Mouse (Mus musculus): ENCODE results near the gene Mgat4e. TPM values are rescaled to one million over a fixed set of nuclear protein-coding genes. Genes with fewer than 3 reads are reported as not detected.

Gene Mgat4e
- polyA plus RNA-seq, 1 experiment from 2014 or later = not detected

- ATAC-seq (ENCODE audit: low FRiP score, low read depth) = no peak
- 100% methylated on average over 1 of the region's 1 CpGs for WGBS
- peaks cover 4% of the 10 kb centered on the region for H3K4me1 ChIP-seq
- peaks cover 58% of the 10 kb centered on the region for H3K36me3 ChIP-seq
- H3K9ac ChIP-seq = no peak overlapping the region
- H3K27me3 ChIP-seq = no peaks in the 10 kb centered on the region
- no peak overlapping the region for H3K4me3 ChIP-seq
- H3K4me2 ChIP-seq (replicated peaks) = no peak overlapping the region
- H3K27ac ChIP-seq = no peak overlapping the region
- no peaks in the 10 kb centered on the region for H3K9me3 ChIP-seq
Observed at GRCm38 (mm10) chr1:134500916-134501315, 48.6 kb downstream of the Mgat4e start.

GRCm38 (mm10) chr1:134495991-134496390, 53.5 kb downstream of the Mgat4e start:
- 81% methylated on average over 10 of the region's 10 CpGs for WGBS
- Histone ChIP-seq H3K4me3 (peak overlapping the region; percentile 75), H3K4me2 (replicated peaks) (peak overlapping the region; percentile 74), H3K27me3 (no peaks in the 10 kb centered on the region), H3K27ac (no peak overlapping the region), H3K9me3 (no peaks in the 10 kb centered on the region), H3K4me1 (peaks cover 18% of the 10 kb centered on the region), H3K36me3 (peaks cover 27% of the 10 kb centered on the region), H3K9ac (peak overlapping the region; percentile 71)
- ATAC-seq (ENCODE audit: low FRiP score, low read depth) = no peak

- no peaks in the 10 kb centered on the region for H3K9me3 ChIP-seq
- H3K4me1 ChIP-seq = peaks cover 18% of the 10 kb centered on the region
- WGBS = 14% methylated on average over 5 of the region's 5 CpGs
- H3K4me2 ChIP-seq (replicated peaks) = peak overlapping the region; percentile 74
- H3K27ac ChIP-seq = no peak overlapping the region
- no peak for ATAC-seq (ENCODE audit: low FRiP score, low read depth)
- peak overlapping the region; percentile 75 for H3K4me3 ChIP-seq
- H3K36me3 ChIP-seq = peaks cover 27% of the 10 kb centered on the region
- H3K9ac ChIP-seq = peak overlapping the region; percentile 71
- no peaks in the 10 kb centered on the region for H3K27me3 ChIP-seq
Observed at GRCm38 (mm10) chr1:134495216-134495539, 54.3 kb downstream of the Mgat4e start.

- peak within 1 kb of the TSS; percentile 71 for H3K9ac ChIP-seq
- H3K27ac ChIP-seq = peak within 1 kb of the TSS; percentile 87
- peak within 1 kb of the TSS; percentile 75 for H3K4me3 ChIP-seq
- peaks cover 18% of the 10 kb centered on the region for H3K4me1 ChIP-seq
- H3K4me2 ChIP-seq (replicated peaks) = peak within 1 kb of the TSS; percentile 74
- peaks cover 28% of the 10 kb centered on the region for H3K36me3 ChIP-seq
- ATAC-seq (ENCODE audit: low FRiP score, low read depth) = peak; percentile 98
- under 1% methylated on average over 58 of the region's 58 CpGs for WGBS
- no peaks in the 10 kb centered on the region for H3K27me3 ChIP-seq
- no peaks in the 10 kb centered on the region for H3K9me3 ChIP-seq
Observed at GRCm38 (mm10) chr1:134494428-134495215, 54.9 kb downstream of the Mgat4e start, which contains the start of gene Rabif. TSS of gene Rabif (plus strand) at chr1:134494648.

- H3K36me3 ChIP-seq = peaks cover 31% of the 10 kb centered on the region
- no peaks in the 10 kb centered on the region for H3K9me3 ChIP-seq
- no peak for ATAC-seq (ENCODE audit: low FRiP score, low read depth)
- no peaks in the 10 kb centered on the region for H3K27me3 ChIP-seq
- H3K4me3 ChIP-seq = peak overlapping the region; percentile 75
- H3K27ac ChIP-seq = peak overlapping the region; percentile 69; the same call in 1 of the 2 replicates
- 23% methylated on average over 5 of the region's 5 CpGs for WGBS
- peak overlapping the region; percentile 71 for H3K9ac ChIP-seq
- H3K4me2 ChIP-seq (replicated peaks) = peak overlapping the region; percentile 74
- H3K4me1 ChIP-seq = peaks cover 18% of the 10 kb centered on the region
Observed at GRCm38 (mm10) chr1:134493956-134494355, 55.5 kb downstream of the Mgat4e start.

- Histone ChIP-seq H3K9ac (peak overlapping the region; percentile 71; the same call in 1 of the 2 replicates), H3K36me3 (peaks cover 33% of the 10 kb centered on the region), H3K4me1 (peaks cover 18% of the 10 kb centered on the region), H3K4me3 (no peak overlapping the region), H3K9me3 (no peaks in the 10 kb centered on the region), H3K27me3 (no peaks in the 10 kb centered on the region), H3K4me2 (replicated peaks) (peak overlapping the region; percentile 74), H3K27ac (no peak overlapping the region)
- no peak for ATAC-seq (ENCODE audit: low FRiP score, low read depth)
- 87% methylated on average over 2 of the region's 2 CpGs for WGBS
Observed at GRCm38 (mm10) chr1:134493496-134493895, 56.0 kb downstream of the Mgat4e start.

- WGBS = 77% methylated on average over 7 of the region's 7 CpGs
- Histone ChIP-seq H3K9ac (no peak overlapping the region), H3K4me3 (no peak overlapping the region), H3K4me1 (peaks cover 18% of the 10 kb centered on the region), H3K27me3 (no peaks in the 10 kb centered on the region), H3K27ac (no peak overlapping the region), H3K4me2 (replicated peaks) (no peak overlapping the region), H3K9me3 (no peaks in the 10 kb centered on the region), H3K36me3 (peaks cover 42% of the 10 kb centered on the region)
- no peak for ATAC-seq (ENCODE audit: low FRiP score, low read depth)
Observed at GRCm38 (mm10) chr1:134492276-134492675, 57.2 kb downstream of the Mgat4e start.

Other genes starting within 250 kb of the Mgat4e start
- gene Ppfia4, start 216.8 kb downstream of the Mgat4e start, polyA plus RNA-seq (2015; fragmentation: Nextera tagmentation; extraction: Ambion mirVana) = 10.3 and 10.4 TPM in 2 replicates
- gene Tmem183a, start 187.7 kb downstream of the Mgat4e start, polyA plus RNA-seq (2015; fragmentation: Nextera tagmentation; extraction: Ambion mirVana) = 81.0 and 90.9 TPM in 2 replicates
- not detected in 2 replicates for gene 4933406M09Rik, start 163.7 kb downstream of the Mgat4e start, polyA plus RNA-seq (2015; fragmentation: Nextera tagmentation; extraction: Ambion mirVana)
- gene Cyb5r1, start 144.1 kb downstream of the Mgat4e start, polyA plus RNA-seq (2015; fragmentation: Nextera tagmentation; extraction: Ambion mirVana) = 41.9 and 43.1 TPM in 2 replicates
- 86.3 and 89.6 TPM in 2 replicates for gene Adipor1, start 134.3 kb downstream of the Mgat4e start, polyA plus RNA-seq (2015; fragmentation: Nextera tagmentation; extraction: Ambion mirVana)
- gene Klhl12, start 94.2 kb downstream of the Mgat4e start, polyA plus RNA-seq (2015; fragmentation: Nextera tagmentation; extraction: Ambion mirVana) = 29.4 and 29.9 TPM in 2 replicates
- gene Rabif, start 55.0 kb downstream of the Mgat4e start, polyA plus RNA-seq (2015; fragmentation: Nextera tagmentation; extraction: Ambion mirVana) = 40.1 and 40.8 TPM in 2 replicates
- 96.1 and 98.8 TPM in 2 replicates for gene Kdm5b, start 10.5 kb upstream of the Mgat4e start, polyA plus RNA-seq (2015; fragmentation: Nextera tagmentation; extraction: Ambion mirVana)
- 0.32 and 1.1 TPM in 2 replicates for gene Syt2, start 97.0 kb upstream of the Mgat4e start, polyA plus RNA-seq (2015; fragmentation: Nextera tagmentation; extraction: Ambion mirVana)